Comparison of ENCODE assay signal across 9 mouse cellular contexts in the genomic region with DNA sequence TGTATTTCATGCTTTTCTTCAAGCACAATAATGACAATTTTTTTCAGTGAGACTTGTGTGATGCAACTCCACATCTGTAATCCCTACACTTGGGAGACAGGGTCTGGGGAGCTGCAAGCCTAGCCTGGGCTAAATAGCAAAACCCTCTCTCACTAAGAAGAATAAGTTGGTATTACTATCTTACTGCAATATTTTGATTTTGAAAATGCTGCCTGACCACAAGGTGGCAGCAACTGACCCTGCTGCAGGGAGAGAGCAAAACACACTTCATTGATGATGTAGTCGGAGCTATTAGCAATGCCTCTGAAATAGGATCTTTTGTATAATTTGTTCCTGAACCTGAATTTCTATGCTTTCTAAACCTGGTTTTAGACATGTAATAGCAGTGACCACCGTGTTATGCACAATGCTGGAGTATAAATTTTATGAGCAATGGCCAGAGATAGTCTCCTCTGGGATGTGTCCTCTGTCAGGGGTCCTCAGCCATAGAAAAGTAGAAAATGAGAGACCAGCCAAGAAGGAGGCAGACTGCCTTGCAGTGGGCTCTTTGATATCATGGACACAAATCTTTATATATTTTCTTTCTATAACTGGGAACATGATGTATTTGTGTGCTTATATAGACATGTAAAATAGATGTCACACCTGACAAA. TPM values are rescaled to one million over a fixed set of nuclear protein-coding genes. Genes with fewer than 3 reads are reported as not detected.
DNase-seq lines count a peak whose midpoint lies in the region; ATAC-seq and TF ChIP-seq lines count a peak whose summit lies in the region.
"Had no signal": no experiment of that assay in that cellular context is flagged by ENCODE, and none has a peak within 500 bp of the region (broad histone marks: within the 10 kb centered on the region; RNA-seq: fewer than 3 reads in every experiment).

No protein-coding gene starts in this region.

- no peaks in the 10 kb centered on the region for H3K27me3 ChIP-seq in heart, postnatal 0 days (ENCODE audit: control insufficient read depth, insufficient read depth, low read length)
- H3K27me3 ChIP-seq in heart, embryonic 12.5 days (replicated peaks): no peaks in the 10 kb centered on the region
- H3K27me3 ChIP-seq in forebrain, postnatal 0 days (ENCODE audit: insufficient read depth, low read length): no peaks in the 10 kb centered on the region
- H3K27me3 ChIP-seq: liver, embryonic 13.5 days had no signal

- no peak overlapping the region for H3K9ac ChIP-seq in heart, postnatal 0 days (replicated peaks; ENCODE audit: low read depth, low read length)
- no peak overlapping the region for H3K9ac ChIP-seq in heart, embryonic 12.5 days
- H3K9ac ChIP-seq in forebrain, postnatal 0 days: no peak overlapping the region
- H3K9ac ChIP-seq: liver, embryonic 13.5 days had no signal

- TF ChIP-seq CTCF in heart, postnatal 0 days (IDR thresholded peaks at IDR 0.05; ENCODE audit: low read depth): peak; percentile 84
- TF ChIP-seq CTCF in forebrain, postnatal 0 days (IDR thresholded peaks at IDR 0.05; ENCODE audit: low read depth): peak; percentile 85
- TF ChIP-seq CTCF in layer of hippocampus, adult 2 months (conservative IDR thresholded peaks at IDR 0.05): peak; percentile 95

- no peaks in the 10 kb centered on the region for H3K9me3 ChIP-seq in heart, postnatal 0 days (replicated peaks; ENCODE audit: control insufficient read depth, low read length)
- H3K9me3 ChIP-seq in heart, embryonic 12.5 days (replicated peaks): no peaks in the 10 kb centered on the region
- H3K9me3 ChIP-seq in forebrain, postnatal 0 days (ENCODE audit: low read length): no peaks in the 10 kb centered on the region
- H3K9me3 ChIP-seq: liver, embryonic 13.5 days had no signal

- no peaks in the 10 kb centered on the region for H3K36me3 ChIP-seq in heart, postnatal 0 days (replicated peaks; ENCODE audit: control insufficient read depth, insufficient read depth, low read length)
- H3K36me3 ChIP-seq in heart, embryonic 12.5 days: no peaks in the 10 kb centered on the region
- H3K36me3 ChIP-seq in forebrain, postnatal 0 days (ENCODE audit: insufficient read depth): no peaks in the 10 kb centered on the region
- H3K36me3 ChIP-seq: liver, embryonic 13.5 days had no signal

- H3K4me2 ChIP-seq in heart, postnatal 0 days (ENCODE audit: low read depth, low read length): no peak overlapping the region
- H3K4me2 ChIP-seq in heart, embryonic 12.5 days: no peak overlapping the region
- no peak overlapping the region for H3K4me2 ChIP-seq in forebrain, postnatal 0 days (ENCODE audit: low read depth)
- H3K4me2 ChIP-seq: liver, embryonic 13.5 days had no signal

- TF ChIP-seq EP300 in heart, postnatal 0 days (IDR thresholded peaks at IDR 0.05; ENCODE audit: low read depth): no peak

- H3K4me1 ChIP-seq in heart, postnatal 0 days (ENCODE audit: control insufficient read depth, insufficient read depth): no peaks in the 10 kb centered on the region
- H3K4me1 ChIP-seq in heart, embryonic 12.5 days (replicated peaks): no peaks in the 10 kb centered on the region
- no peaks in the 10 kb centered on the region for H3K4me1 ChIP-seq in forebrain, postnatal 0 days (ENCODE audit: insufficient read depth)
- H3K4me1 ChIP-seq: liver, embryonic 13.5 days had no signal

- H3K27ac ChIP-seq in heart, postnatal 0 days (ENCODE audit: low read depth): no peak overlapping the region
- H3K27ac ChIP-seq in heart, embryonic 12.5 days (ENCODE audit: poor library complexity, severe bottlenecking): no peak overlapping the region
- no peak overlapping the region for H3K27ac ChIP-seq in forebrain, postnatal 0 days (ENCODE audit: low read depth, low read length)
- no peak overlapping the region for H3K27ac ChIP-seq in layer of hippocampus, adult 2 months
- H3K27ac ChIP-seq: liver, embryonic 13.5 days had no signal

- WGBS in heart, postnatal 0 days: 20% methylated on average over 2 of the region's 2 CpGs
- WGBS in heart, embryonic 12.5 days: 26% methylated on average over 2 of the region's 2 CpGs
- 13% methylated on average over 2 of the region's 2 CpGs for WGBS in forebrain, postnatal 0 days

- peak; percentile 28 for DNase-seq in heart, postnatal 0 days (ENCODE audit: low spot score)
- peak; percentile 56 for DNase-seq in ES-CJ7 (ENCODE audit: low read depth, low spot score)
- peak; percentile 43 to 44 for DNase-seq in cerebellum, adult 18-20 months
- peak; percentile 81 for DNase-seq in forebrain, postnatal 0 days
- DNase-seq in layer of hippocampus, adult 2 months (ENCODE audit: low spot score in 2 of 2): peak; percentile 49 to 59
- peak; percentile 60 for DNase-seq in right cerebral cortex, postnatal 14 days
- DNase-seq: liver, embryonic 13.5 days had no signal

- ATAC-seq in heart, postnatal 0 days (ENCODE audit: insufficient read depth, low read depth): no peak
- no peak for ATAC-seq in heart, embryonic 12.5 days (ENCODE audit: insufficient number of reproducible peaks, low FRiP score)
- peak; percentile 71 for ATAC-seq in forebrain, postnatal 0 days
- peak; percentile 68 for ATAC-seq in megakaryocyte, adult 5-6 weeks (ENCODE audit: poor library complexity, severe bottlenecking)

- H3K4me3 ChIP-seq in heart, postnatal 0 days (ENCODE audit: low read depth, low read length): no peak overlapping the region
- H3K4me3 ChIP-seq in heart, embryonic 12.5 days: no peak overlapping the region
- no peak overlapping the region for H3K4me3 ChIP-seq in forebrain, postnatal 0 days (ENCODE audit: low read depth, low read length)
- H3K4me3 ChIP-seq in layer of hippocampus, adult 2 months: no peak overlapping the region
- H3K4me3 ChIP-seq: liver, embryonic 13.5 days had no signal

RNA-seq across cellular contexts. Expression of a gene that starts 18.5 kb away (rescaled TPM):
- total RNA-seq in heart, postnatal 0 days (2014; rRNA removed; ENCODE audit: low replicate concordance): 1.3 and 1.9 TPM in 2 replicates
- 0.96 and 2.7 TPM in 2 replicates for polyA plus RNA-seq in heart, postnatal 0 days (2015; fragmentation: Nextera tagmentation; extraction: Ambion mirVana)
- polyA plus RNA-seq in heart, embryonic 12.5 days (2016; fragmentation: Nextera tagmentation; extraction: Ambion mirVana): 1.4 and 2.7 TPM in 2 replicates
- total RNA-seq in forebrain, postnatal 0 days (2014; rRNA removed): 2.6 and 3.6 TPM in 2 replicates
- 3.4 and 4.5 TPM in 2 replicates for polyA plus RNA-seq in forebrain, postnatal 0 days (2015; fragmentation: Nextera tagmentation; extraction: Ambion mirVana)
- 1 to 10 TPM; 3.0 to 3.9 TPM for total RNA-seq in layer of hippocampus, adult 2 months (2021)
- total RNA-seq in megakaryocyte, adult 5-6 weeks (2015): 0.22 TPM in 1 of 2 replicates, not detected in the other
- total RNA-seq in megakaryocyte, adult 5-6 weeks (2017): 0.08 and 0.22 TPM in 2 replicates

Comparison
In these comparisons a context has a peak if more than half of its experiments do, and no peak if none do; other contexts are left out.
1. ATAC-seq: peak in forebrain, postnatal 0 days (single experiment) and megakaryocyte, adult 5-6 weeks (single experiment); none in heart, postnatal 0 days (single experiment) and heart, embryonic 12.5 days (single experiment).
2. DNase-seq: peak in every context shown above with its lines; median percentile 81 in forebrain, postnatal 0 days; 60 in right cerebral cortex, postnatal 14 days; 56 in ES-CJ7; 54 in layer of hippocampus, adult 2 months; 44 in cerebellum, adult 18-20 months; 28 in heart, postnatal 0 days.
3. Peak in every context shown above with its lines, with median percentiles within 50 percentile points of each other: CTCF ChIP-seq.